ENCODE assay signal across 14 mouse cellular contexts in the genomic region with DNA sequence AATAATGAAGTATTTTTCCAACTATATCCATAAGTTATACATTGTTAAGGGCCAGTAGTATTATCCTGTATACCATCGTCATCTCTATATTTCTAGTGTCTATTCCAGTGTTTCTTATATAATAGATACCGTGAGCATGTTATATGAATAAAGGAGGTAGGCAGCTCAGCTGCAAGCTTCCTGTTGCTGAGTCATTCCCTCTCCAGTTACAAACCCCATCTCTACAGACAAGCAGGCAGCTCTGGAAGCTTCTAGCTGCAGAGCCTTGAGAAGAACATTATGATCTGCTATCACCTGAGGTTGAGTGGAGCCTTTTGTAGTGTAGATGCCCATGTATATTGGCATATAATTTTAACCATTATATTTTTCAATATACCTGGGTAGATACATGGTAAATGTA.
"Had no signal": no experiment of that assay in that cellular context is flagged by ENCODE, and none has a peak within 500 bp of the region (broad histone marks: within the 10 kb centered on the region; RNA-seq: fewer than 3 reads in every experiment).

No protein-coding gene starts in this region.

- H3K4me3 ChIP-seq: intestine, embryonic 15.5 days; layer of hippocampus, adult 2 months; limb, embryonic 15.5 days; liver, embryonic 12.5 days; megakaryocyte, embryonic 14.5 days; midbrain, embryonic 13.5 days; stomach, embryonic 15.5 days had no signal

- DNase-seq: kidney, adult 18-20 months; kidney, postnatal 10 days; kidney, postnatal 4 days; lung, embryonic 14.5 days; lung, postnatal 10 days; lung, postnatal 4 days; thymus, postnatal 36 days had no signal

- ATAC-seq: intestine, embryonic 15.5 days; liver, embryonic 12.5 days; midbrain, embryonic 13.5 days had no signal

- H3K27ac ChIP-seq: intestine, embryonic 15.5 days; layer of hippocampus, adult 2 months; limb, embryonic 15.5 days; liver, embryonic 12.5 days; midbrain, embryonic 13.5 days; stomach, embryonic 15.5 days had no signal
